Mouse (Mus musculus) mammary gland, adult 2 months (tissue): ENCODE results near the gene Tulp3. TPM values are rescaled to one million over a fixed set of nuclear protein-coding genes. Genes with fewer than 3 reads are reported as not detected.

Experiments
- polyA plus RNA-seq: library from polyadenylated mRNA; depleted of rRNA; stranded (reverse); fragments of >200 nt; gene quantifications from 2 replicates; pipeline ENCODE4 v1.2.3, GENCODE M21; 2012; ENCODE audit warnings: low replicate concordance; rRNA removed

Tulp3 gene
- 11.4 and 18.8 TPM in 2 replicates for polyA plus RNA-seq

GRCm38 (mm10) chr6:128355726-128356416 lies at the start of gene Tulp3:
Tulp3 (minus strand) TSS chr6:128355851.

GRCm38 (mm10) chr6:128398996-128399395 lies 43.3 kb upstream of the Tulp3 start, which contains the start of gene Nrip2:
Nrip2 (plus strand) TSS chr6:128399296.

GRCm38 (mm10) chr6:128375192-128375591 lies 19.5 kb upstream of the Tulp3 start, which contains the start of the genes Tex52 and Gm44596:
Tex52 (plus strand) TSS chr6:128375456.
Gm44596 (plus strand) TSS chr6:128375503.

GRCm38 (mm10) chr6:128362381-128363006 lies 6.8 kb upstream of the Tulp3 start, which contains the start of the genes Rhno1 and Foxm1:
Rhno1 (minus strand) TSS chr6:128362911.
Foxm1 (plus strand) TSS chr6:128362967.

GRCm38 (mm10) chr6:128300134-128301001 lies 55.3 kb downstream of the Tulp3 start, which contains the start of gene Tead4:
Tead4 (minus strand) TSS chr6:128300823.

Other genes starting within 250 kb of the Tulp3 start
- 45.6 and 65.0 TPM in 2 replicates for gene Tspan9, start 212.3 kb downstream of the Tulp3 start, polyA plus RNA-seq
- gene Tead4, start 55.0 kb downstream of the Tulp3 start, polyA plus RNA-seq, result 2.2 and 2.3 TPM in 2 replicates
- 11.6 and 13.9 TPM in 2 replicates for gene Rhno1, start 7.1 kb upstream of the Tulp3 start, polyA plus RNA-seq
- gene Foxm1, start 7.1 kb upstream of the Tulp3 start, polyA plus RNA-seq, result 8.8 and 9.1 TPM in 2 replicates
- not detected in 2 replicates for gene Tex52, start 19.6 kb upstream of the Tulp3 start, polyA plus RNA-seq
- not detected in 2 replicates for gene Gm44596, start 19.7 kb upstream of the Tulp3 start, polyA plus RNA-seq
- gene Nrip2, start 43.4 kb upstream of the Tulp3 start, polyA plus RNA-seq, result 2.7 and 4.1 TPM in 2 replicates
- 28.3 and 37.3 TPM in 2 replicates for gene Itfg2, start 69.1 kb upstream of the Tulp3 start, polyA plus RNA-seq
- gene Fkbp4, start 82.8 kb upstream of the Tulp3 start, polyA plus RNA-seq, result 74.1 and 81.9 TPM in 2 replicates
- gene Pzp, start 170.9 kb upstream of the Tulp3 start, polyA plus RNA-seq, result 2.2 TPM in 1 of 2 replicates, not detected in the other
- not detected in 2 replicates for gene A2ml1, start 225.8 kb upstream of the Tulp3 start, polyA plus RNA-seq